Mouse (Mus musculus) brown adipose tissue, adult 24 weeks (tissue): ENCODE data around the gene Fbxl22. TPM values are rescaled to one million over a fixed set of nuclear protein-coding genes. Genes with fewer than 3 reads are reported as not detected.

Experiments
- H3K27ac ChIP-seq: fragments of 200-500 bp; replicated peaks from 2 replicates; pipeline ENCODE4 v1.5.1; 2012; ENCODE audit warnings: low read depth, mild to moderate bottlenecking, low read length
- H3K4me1 ChIP-seq: fragments of 200-500 bp; 2 replicates; pipeline ENCODE4 v1.6.1; 2012; ENCODE audit warnings: low read length, mixed read lengths; ENCODE audit not compliant: control insufficient read depth, insufficient read depth, insufficient read length
- H3K4me3 ChIP-seq: fragments of 200-500 bp; 2 replicates; pipeline ENCODE4 v1.5.1; 2012; ENCODE audit warnings: low read depth, mild to moderate bottlenecking, low read length, moderate library complexity; ENCODE audit not compliant: insufficient read depth
- polyA plus RNA-seq: library from polyadenylated mRNA; stranded (reverse); fragments of >200 nt; gene quantifications from 2 replicates; pipeline ENCODE4 v1.2.4, GENCODE M21; 2012; ENCODE audit not compliant: missing spikeins, insufficient read depth, insufficient read length

Fbxl22 gene
- polyA plus RNA-seq, 1 experiment: not detected

DNA sequence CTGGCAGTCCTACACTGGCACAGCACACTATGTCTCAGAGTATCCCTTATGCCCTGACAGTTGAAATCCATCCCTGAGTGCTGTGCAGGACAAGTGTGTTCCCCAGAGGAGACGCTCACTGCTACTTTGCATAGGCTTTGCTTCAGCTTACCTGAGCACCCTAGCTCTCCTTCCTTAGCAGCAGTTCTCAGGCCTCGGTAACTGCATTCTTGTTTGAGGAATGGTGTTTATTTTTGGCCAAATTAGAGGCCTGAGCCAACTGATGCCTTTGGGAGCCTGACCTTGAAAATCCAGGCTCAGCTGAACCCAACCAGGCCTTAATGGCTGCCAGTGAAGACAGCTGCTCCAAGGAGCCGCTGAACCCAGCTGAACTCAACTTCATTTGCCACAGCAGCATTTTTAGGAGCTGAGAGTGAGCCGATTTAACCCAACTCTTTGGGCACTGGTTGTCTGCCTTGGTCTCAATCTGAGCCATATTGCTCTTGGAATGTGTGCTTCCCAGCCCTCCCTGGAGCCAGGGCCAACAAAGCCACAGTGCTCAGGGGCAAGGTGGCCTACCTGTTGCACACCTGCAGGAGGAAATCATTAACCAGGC is 635 bp downstream of the Fbxl22 start:
- peaks cover 9% of the 10 kb centered on the region; the same call in 1 of the 2 replicates for H3K4me1 ChIP-seq
- no peak overlapping the region for H3K4me3 ChIP-seq
- 0 out of 2 replicates have a peak overlapping the region, but pooled peaks have one; percentile 22 for H3K27ac ChIP-seq

DNA sequence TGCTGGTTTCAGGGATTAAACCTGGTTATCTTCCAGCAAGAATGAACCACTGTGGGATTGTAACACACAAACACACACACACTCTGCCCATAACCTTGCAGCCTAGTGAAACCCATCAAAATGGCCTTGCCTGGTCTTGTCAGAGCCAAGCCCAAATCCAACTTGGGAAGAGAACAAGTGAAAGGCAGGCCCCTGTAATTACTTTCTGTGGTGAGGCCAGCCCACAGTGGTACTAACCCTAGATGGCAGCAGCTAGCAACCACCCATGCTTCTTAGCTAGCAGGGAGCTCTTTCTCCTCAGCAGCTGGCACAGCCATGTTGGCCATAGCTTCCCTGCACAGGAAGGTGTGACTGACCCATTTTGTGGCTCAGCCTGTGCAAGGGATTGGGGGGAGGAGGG is 1.2 kb downstream of the Fbxl22 start:
- Histone ChIP-seq H3K4me3 (no peak overlapping the region), H3K4me1 (peaks cover 9% of the 10 kb centered on the region; the same call in 1 of the 2 replicates), H3K27ac (no peak overlapping the region)

DNA sequence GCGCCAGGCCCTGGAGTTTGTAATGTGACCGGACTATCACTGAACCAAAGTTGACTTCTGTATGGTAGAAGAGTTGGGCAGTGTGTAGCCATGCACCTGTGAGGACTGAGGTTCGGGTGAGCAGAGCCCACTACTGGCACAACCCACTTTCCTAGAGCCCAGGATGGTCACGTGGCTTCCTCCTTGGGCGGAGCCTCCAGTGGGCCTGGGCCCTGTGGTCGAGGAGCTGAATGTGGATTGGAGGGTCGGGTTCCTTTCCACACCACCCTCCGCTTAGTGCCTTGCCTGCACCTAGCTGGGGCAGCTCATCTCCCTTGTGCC is 2.1 kb downstream of the Fbxl22 start:
- H3K4me1 ChIP-seq: peaks cover 9% of the 10 kb centered on the region; the same call in 1 of the 2 replicates
- peak overlapping the region; percentile 73 for H3K4me3 ChIP-seq
- H3K27ac ChIP-seq: peak overlapping the region; percentile 71

DNA sequence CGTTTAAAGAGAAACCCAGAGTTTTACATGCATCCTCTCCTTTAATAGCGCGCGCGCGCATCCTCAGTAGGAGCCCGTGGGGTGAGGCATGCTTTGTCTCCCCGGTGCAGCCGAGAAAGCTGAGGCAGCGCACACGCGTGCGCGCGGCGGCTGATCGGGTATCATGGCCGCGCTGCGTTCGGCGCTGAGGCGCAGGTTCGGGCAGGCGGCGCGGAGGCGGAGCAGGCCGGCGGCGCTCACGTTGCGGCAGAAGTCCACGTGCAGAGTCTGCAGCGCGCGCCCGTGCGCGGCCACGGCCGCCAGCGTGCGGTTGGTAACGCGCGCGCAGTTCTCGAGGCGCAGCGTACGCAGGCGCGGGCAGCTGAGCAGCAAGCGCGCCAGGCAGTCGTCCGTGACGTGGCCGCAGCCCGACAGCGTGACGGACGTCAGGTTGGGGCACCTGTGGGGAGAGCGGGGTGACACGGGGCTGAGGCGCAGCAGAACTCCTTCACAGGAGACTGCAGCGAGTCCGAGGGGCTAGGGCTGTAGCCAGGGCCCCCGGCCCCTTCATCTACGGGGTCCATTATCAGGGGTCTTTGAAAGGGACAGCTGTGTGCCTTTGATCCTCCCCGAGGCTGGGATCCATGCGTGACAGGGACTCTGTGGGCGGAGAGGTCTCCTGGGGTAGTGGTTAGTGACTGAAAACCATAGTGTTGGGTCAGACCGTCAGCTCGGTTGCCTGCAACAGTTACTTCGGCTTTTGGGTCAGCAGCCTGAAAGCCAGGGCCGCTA is 2.6 kb downstream of the Fbxl22 start:
- H3K4me1 ChIP-seq: peaks cover 9% of the 10 kb centered on the region; the same call in 1 of the 2 replicates
- peak overlapping the region; percentile 73 for H3K4me3 ChIP-seq
- peak overlapping the region; percentile 71 for H3K27ac ChIP-seq

DNA sequence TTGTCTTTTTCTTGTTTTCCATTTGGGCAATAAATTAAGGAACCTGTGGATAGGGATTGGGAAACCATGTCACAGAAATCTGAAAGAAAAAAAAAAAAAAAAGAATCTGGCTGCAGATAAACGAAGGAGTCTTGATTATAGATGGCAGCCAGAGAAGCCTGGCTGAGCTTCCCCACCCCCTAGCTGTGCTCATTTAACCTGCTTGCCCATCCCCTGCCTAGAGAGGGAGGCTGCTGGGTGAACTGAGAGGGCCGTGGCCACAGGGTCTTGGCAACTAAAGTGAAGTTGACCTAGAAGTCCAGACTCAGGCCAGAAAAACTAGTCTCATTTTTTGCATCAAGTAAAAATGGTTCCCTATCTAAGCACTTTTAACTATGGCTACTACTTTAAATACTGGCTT is 3.4 kb downstream of the Fbxl22 start:
- Histone ChIP-seq H3K27ac (no peak overlapping the region), H3K4me3 (peak overlapping the region; percentile 73), H3K4me1 (peaks cover 15% of the 10 kb centered on the region; the same call in 1 of the 2 replicates)

DNA sequence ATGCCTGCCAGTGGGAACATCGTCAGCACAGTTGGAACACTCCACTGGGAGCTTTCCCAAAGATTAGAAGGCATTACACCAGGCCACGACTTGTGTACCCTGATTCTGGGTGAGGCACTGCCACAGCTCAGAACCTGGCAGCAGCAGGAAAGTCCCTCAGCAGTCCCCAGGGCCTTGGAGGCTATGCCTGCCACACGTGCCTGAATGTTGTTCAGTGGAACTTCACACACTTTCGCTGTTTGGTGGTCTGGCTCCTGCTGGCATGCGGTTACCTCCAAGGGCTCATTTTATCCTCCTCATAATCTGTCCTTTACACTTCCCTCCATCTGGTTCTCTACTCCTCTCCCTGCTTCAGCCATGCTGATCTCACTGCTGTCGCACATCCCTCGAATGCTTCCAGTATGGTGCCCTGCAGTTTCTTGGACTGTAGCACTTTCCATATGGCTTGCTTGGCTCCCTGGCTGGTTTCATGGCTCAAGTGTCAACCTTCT is 4.0 kb downstream of the Fbxl22 start:
- Histone ChIP-seq H3K4me3 (no peak overlapping the region), H3K4me1 (peaks cover 15% of the 10 kb centered on the region), H3K27ac (no peak overlapping the region)

DNA sequence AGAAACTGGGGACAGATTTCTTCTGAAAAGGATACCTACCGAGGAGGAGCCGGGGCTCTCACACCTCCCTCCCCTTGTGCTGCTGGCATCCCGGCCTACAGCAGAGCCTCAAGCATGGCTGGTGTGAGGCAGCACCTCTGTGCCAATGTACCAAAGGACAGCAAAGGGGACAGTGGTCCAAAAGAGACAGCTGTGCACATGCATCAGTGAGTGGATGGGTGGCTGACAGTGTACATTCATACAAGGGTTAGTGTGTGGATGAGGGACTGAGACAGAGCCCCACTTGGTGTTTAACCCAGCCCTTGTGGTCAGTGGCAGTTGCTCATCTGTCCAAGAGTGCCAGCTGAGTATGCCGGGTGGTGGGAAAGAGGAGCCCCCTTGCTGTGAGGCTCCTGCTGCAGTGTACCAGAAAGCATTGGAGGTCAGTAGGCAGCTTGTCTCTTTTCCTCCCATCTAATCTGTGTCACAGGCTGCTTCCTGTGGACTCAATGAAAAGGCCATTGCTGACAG is 5.4 kb downstream of the Fbxl22 start:
- Histone ChIP-seq H3K4me1 (peaks cover 17% of the 10 kb centered on the region), H3K4me3 (no peak overlapping the region), H3K27ac (no peak overlapping the region)

DNA sequence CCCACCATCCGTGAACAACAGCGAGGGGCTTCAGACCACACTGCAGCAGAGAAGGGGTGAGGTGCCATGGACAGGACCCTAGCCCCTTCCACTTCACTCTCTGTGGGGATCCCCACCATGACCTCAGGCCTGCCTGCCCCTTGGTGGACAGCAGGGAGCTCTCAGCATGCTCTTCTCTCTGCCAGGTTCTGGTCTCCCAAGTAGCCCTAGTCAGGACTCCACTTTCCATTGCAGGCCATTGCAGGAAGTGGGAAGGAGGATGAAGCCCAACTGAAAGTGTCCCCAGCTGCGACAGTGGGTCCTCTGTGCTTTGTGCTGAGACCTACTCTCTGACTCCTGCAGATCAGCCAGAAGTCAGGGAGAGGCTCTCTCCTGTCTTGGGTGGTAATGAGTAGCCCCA is 6.7 kb downstream of the Fbxl22 start:
- H3K27ac ChIP-seq: no peak overlapping the region
- H3K4me3 ChIP-seq: no peak overlapping the region
- peaks cover 16% of the 10 kb centered on the region for H3K4me1 ChIP-seq

DNA sequence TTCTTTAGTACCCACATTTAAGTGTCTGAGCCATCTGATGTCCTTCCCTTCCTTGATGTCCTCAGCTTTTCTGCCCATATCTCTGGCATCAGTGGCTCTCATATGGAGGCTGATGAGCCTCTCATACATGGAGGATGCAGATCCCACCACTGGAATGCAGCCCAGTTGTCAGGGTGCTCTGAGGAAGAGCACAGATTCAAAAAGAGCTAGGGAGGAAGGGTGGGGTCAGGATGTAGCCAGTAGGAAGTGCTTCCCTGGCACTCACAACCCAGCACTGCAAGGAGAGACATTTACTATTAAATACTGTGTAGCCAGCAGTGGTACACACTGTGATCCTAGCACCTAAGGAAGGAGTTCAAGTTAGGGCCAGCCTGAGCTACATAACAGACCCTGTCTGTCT is 8.0 kb downstream of the Fbxl22 start:
- Histone ChIP-seq H3K4me1 (peaks cover 16% of the 10 kb centered on the region), H3K27ac (no peak overlapping the region)

DNA sequence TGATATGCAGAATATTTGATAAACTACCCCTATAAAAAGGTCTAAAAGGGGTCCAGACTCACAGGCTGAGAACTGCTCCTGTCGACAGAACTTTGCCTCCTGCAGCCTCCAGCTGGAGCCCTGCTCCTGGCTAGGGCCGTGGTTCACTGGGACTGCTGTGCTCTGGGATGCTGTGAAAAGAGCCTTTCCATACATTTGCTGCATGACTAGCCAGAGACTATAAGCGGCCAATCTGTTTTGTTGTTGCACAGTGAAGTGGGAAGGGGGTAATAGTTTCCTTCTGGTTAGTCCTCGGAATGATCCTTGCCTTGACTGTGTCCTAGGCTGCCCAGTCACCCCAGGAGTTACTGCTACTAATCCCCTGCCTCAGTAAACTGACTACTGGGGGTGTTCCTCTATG is 8.4 kb downstream of the Fbxl22 start:
- no peak overlapping the region for H3K4me3 ChIP-seq
- no peak overlapping the region for H3K27ac ChIP-seq
- H3K4me1 ChIP-seq: peaks cover 15% of the 10 kb centered on the region

More for the DNA sequence above, 8.0 kb downstream of the Fbxl22 start:
- H3K4me3 ChIP-seq: no peak overlapping the region

DNA sequence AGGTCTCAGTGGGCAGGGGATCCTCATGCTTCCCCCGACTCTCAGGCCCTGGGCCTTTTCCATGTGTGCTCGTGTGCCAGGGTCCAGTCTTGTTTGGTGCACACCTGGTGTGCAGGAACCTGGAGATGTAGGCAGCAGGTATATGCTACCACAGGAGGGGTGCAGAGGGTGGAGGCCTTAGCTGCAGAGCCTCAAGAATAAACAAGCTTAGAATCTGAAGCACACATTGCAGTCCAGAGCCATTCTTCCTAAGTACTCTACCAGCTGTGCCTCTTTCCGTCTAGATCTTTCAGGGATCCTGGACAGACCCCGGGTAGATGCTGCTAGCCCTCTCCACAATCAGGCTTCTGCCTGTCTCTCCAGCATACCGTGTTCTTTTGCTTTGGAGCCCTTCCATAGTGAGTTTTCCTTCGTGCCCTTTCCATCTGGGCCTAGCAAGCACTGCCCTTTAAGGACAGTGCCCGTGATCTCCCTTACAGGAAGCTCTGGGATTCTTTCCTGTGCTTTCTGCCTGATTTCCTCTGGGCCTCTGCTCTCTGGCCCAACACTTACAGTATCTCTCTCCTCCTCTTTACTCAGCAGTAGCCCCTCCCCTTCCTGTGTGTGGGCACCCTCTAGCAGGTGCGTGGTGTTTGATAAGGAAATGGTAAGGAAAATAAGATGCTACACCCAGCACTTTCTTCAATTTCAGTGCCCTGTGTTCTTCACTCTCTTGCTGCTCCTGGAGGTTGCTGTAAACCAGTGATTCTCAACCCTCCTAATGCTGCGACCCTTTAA is 9.1 kb downstream of the Fbxl22 start:
- no peak overlapping the region for H3K4me3 ChIP-seq
- H3K27ac ChIP-seq: no peak overlapping the region
- peaks cover 10% of the 10 kb centered on the region for H3K4me1 ChIP-seq

DNA sequence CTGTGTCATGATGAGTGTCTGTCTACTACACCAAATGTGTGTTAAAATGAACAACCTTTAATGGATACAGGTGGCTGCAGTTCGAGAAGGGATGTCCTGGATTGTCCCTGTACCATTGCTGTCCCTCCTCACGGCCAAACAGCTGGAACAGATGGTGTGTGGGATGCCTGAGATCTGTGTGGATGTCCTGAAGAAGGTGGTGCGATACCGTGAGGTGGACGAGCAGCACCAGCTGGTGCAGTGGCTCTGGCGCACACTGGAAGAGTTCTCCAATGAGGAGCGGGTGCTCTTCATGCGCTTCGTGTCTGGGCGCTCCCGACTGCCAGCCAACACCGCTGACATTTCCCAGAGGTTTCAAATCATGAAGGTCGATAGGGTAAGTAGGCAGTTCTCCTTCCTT is 9.9 kb downstream of the Fbxl22 start:
- H3K4me3 ChIP-seq: no peak overlapping the region
- H3K4me1 ChIP-seq: peaks cover 10% of the 10 kb centered on the region
- no peak overlapping the region for H3K27ac ChIP-seq

DNA sequence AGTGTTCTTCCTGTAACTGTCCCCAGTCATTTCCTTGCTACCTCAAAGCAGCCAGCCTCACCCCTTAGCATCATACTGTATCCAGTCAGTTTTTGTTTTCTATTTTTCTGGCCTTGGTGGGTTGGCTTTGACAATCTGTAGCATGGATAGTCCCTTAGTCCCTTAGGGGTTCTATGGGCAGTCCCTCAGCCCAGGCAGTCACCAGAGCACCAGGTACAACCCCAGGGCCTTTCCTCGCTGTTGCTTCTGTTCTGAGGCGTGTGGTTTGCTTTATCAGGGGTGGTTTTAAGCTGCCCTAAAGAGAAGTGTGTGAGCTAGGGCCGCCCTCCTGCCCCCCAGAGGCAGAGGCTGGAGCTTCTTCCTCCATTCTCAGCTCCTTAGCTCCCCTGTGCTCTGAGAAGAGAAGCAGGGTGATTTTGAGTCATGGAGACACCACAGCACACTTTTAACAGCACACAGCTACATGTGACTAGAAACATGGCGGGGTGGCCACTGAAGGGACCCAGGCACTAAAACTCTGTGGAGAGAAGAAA is 10.4 kb downstream of the Fbxl22 start:
- Histone ChIP-seq H3K4me3 (no peak overlapping the region), H3K27ac (no peak overlapping the region), H3K4me1 (peaks cover 10% of the 10 kb centered on the region)

DNA sequence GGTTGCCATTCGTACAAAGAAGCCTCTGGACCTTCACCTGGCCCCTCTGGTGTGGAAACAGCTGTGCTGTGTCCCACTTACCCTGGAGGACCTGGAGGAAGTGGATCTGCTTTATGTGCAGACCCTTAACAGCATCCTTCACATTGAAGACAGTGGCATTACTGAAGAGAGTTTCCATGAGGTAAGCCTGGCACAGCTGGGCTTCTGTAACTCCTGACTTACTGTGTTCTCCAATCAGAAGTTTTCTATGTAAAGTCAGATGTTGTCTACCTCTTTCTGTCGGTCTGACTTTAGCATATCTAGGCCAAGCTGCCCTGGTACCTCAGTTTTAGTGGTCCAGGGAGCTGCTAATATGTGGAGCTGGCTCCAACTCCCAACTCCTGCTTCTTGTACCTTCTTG is 13.1 kb downstream of the Fbxl22 start:
- peaks cover 7% of the 10 kb centered on the region for H3K4me1 ChIP-seq
- no peak overlapping the region for H3K4me3 ChIP-seq
- no peak overlapping the region for H3K27ac ChIP-seq

DNA sequence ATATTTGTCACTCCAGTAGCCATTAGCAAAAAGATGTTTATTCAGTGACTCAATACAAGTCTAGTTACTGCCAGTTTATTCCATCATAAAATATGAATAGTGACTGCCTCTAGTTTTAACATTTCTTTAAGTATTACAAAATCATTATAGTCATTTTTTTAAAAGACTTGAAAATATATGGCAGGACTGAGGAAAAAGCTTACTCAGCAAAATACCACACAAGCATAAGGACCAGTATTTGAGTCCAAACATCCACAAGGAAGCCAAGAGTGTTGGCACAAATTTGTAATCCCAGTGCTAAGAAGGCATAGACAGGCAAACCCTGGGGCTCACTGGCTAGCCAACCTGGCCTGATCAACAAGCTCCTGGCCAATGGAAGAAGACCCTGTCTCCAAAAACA is 20.4 kb downstream of the Fbxl22 start:
- Histone ChIP-seq H3K4me3 (no peak overlapping the region), H3K4me1 (no peaks in the 10 kb centered on the region), H3K27ac (no peak overlapping the region)
